Mouse (Mus musculus) stomach, postnatal 0 days (tissue): ENCODE measurements around the gene Zcchc12.

Experiments
- CTCF ChIP-seq: IDR thresholded peaks from 2 replicates; pipeline ENCODE4 v1.5.1; 2016; ENCODE audit warnings: antibody characterized with exemption, low read depth, mild to moderate bottlenecking, moderate library complexity
- EP300 ChIP-seq: optimal IDR thresholded peaks from 2 replicates; pipeline ENCODE3; 2016; ENCODE audit warnings: antibody characterized with exemption

- no peak for TF ChIP-seq EP300
- TF ChIP-seq CTCF: no peak
Observed at GRCm38 (mm10) chrX:36195736-36196525, at the start of gene Zcchc12.
